Mouse (Mus musculus): ENCODE measurements around the gene Gm42372.

DNA sequence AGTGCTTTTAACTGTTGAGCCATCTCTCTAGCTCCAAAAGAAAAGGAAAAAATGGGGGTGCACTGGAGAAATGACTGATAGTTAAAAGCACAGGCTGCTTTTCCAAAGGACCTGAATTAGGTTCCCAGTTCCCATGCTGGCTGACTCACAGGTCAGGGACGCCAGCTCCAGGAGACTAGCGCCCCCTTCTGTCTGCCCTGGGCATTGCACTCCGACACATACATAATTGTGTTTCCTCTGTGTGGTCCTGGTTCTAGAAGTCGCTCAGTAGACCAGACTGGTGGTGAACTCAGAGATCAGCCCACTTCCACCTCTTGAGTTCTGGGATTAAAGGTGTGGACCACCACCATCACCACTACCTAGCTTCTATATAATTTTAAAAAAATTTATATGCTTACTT, 45.6 kb upstream of the Gm42372 start:
- TF ChIP-seq CTCF (IDR thresholded peaks at IDR 0.05; ENCODE audit: borderline replicate concordance, control insufficient read depth, extremely low read depth, insufficient read depth, low read length, poor library complexity) (peak; percentile 63; the same call in 1 of the 2 replicates), POLR2A (IDR thresholded peaks at IDR 0.05; ENCODE audit: control insufficient read depth, extremely low read depth, insufficient read depth, low read length, poor library complexity) (no peak)

All from thymus, adult 2 months (tissue).